8 mouse cellular contexts compared by ENCODE assay signal in the genomic region with DNA sequence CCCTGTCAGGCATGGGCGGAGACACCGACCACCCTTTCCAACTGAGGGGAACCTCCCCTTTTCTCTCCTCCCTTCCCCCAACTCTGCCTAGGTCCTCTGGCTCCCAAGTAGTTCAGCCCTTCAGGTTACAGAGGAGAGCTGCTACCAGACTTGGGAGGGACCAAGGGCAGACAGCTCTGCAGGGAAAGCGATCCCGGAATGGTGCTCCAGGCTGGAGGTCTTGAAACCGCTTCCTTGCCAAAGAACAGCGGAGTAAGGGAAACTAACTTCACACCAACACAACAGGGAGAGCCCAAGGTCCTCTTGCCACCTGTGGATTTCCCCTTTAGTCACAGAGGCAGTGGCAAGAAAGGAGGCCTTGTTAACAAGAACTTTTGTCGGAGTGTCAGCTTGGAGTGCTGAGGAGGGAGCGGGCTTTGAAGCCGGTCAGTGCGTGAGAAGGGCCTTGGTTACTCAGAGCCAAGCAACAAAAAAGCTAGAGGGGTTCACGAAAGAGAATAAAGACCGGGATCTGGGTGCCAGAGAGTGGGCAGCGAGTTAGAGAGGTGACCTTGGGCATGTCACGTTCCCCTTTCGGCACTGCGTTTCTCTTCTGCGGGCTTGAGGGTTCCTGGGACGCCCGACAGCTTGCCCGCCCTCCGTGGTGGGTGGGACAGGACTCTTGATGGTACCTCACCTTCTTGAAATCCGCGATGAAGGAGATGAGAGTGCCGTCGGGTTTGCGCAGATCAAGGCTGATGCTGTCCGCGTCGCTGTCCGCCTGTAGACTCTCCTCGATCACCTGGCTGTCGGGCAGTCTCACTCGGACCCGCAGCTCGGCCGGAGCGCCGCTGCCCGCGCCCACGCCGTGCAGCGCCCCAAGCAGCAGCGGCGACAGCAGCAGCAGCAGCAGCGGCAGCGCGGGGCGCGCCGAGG. TPM values are rescaled to one million over a fixed set of nuclear protein-coding genes. Genes with fewer than 3 reads are reported as not detected.
A peak's percentile ranks its signal among the peaks of the same experiment; 100 is the strongest.
DNase-seq lines count a peak whose midpoint lies in the region; ATAC-seq and TF ChIP-seq lines count a peak whose summit lies in the region.

No protein-coding gene starts in this region.

- H3K27me3 ChIP-seq in thymus, adult 2 months (ENCODE audit: control insufficient read depth, insufficient read depth, low read length): no peaks in the 10 kb centered on the region
- H3K27me3 ChIP-seq in kidney, embryonic 16.5 days (ENCODE audit: insufficient read depth, low read length): no peaks in the 10 kb centered on the region
- peaks cover 32% of the 10 kb centered on the region for H3K27me3 ChIP-seq in midbrain, embryonic 16.5 days (ENCODE audit: control insufficient read depth, insufficient read depth, low read depth, low read length)

- TF ChIP-seq CTCF in thymus, adult 2 months (IDR thresholded peaks at IDR 0.05; ENCODE audit: borderline replicate concordance, control insufficient read depth, extremely low read depth, insufficient read depth, low read length, poor library complexity): no peak; the same call in 1 of the 2 replicates

- peaks cover 43% of the 10 kb centered on the region for H3K4me1 ChIP-seq in thymus, adult 2 months (replicated peaks; ENCODE audit: control insufficient read depth, insufficient read depth, low read length)
- peaks cover 60% of the 10 kb centered on the region for H3K4me1 ChIP-seq in kidney, embryonic 16.5 days (ENCODE audit: insufficient read depth, low read length)
- H3K4me1 ChIP-seq in midbrain, embryonic 16.5 days (ENCODE audit: control insufficient read depth, insufficient read depth, low read length): peaks cover 8% of the 10 kb centered on the region; the same call in 1 of the 2 replicates

- H3K9me3 ChIP-seq in kidney, embryonic 16.5 days (ENCODE audit: low read length): no peaks in the 10 kb centered on the region
- no peaks in the 10 kb centered on the region for H3K9me3 ChIP-seq in midbrain, embryonic 16.5 days (replicated peaks; ENCODE audit: control insufficient read depth, low read length, poor library complexity, severe bottlenecking)

- ATAC-seq in erythroblast, adult 5-6 weeks (replicated peaks; ENCODE audit: low FRiP score, poor library complexity, severe bottlenecking): 0 out of 2 replicates have a peak, but pooled peaks have one; percentile 6
- ATAC-seq in kidney, embryonic 16.5 days (ENCODE audit: low FRiP score, low TSS enrichment): peak; percentile 19; the same call in 1 of the 2 replicates
- ATAC-seq in midbrain, embryonic 16.5 days: 0 out of 2 replicates have a peak, but pooled peaks have one; percentile 25

- intact Hi-C loops in left cerebral cortex, postnatal 25 days (cut with DNase I): no loop called here

- no peak overlapping the region for H3K27ac ChIP-seq in thymus, adult 2 months (ENCODE audit: control insufficient read depth, insufficient read depth, low read length)
- peak overlapping the region; percentile 94 for H3K27ac ChIP-seq in kidney, embryonic 16.5 days (ENCODE audit: low read length)
- H3K27ac ChIP-seq in midbrain, embryonic 16.5 days (ENCODE audit: low read length): no peak overlapping the region

- H3K36me3 ChIP-seq in thymus, adult 2 months (ENCODE audit: control insufficient read depth, insufficient read depth, low read length): no peaks in the 10 kb centered on the region
- H3K36me3 ChIP-seq in kidney, embryonic 16.5 days (ENCODE audit: insufficient read depth, low read length): no peaks in the 10 kb centered on the region
- H3K36me3 ChIP-seq in midbrain, embryonic 16.5 days (ENCODE audit: control insufficient read depth, insufficient read depth, low read length): no peaks in the 10 kb centered on the region

- TF ChIP-seq POLR2A in thymus, adult 2 months (IDR thresholded peaks at IDR 0.05; ENCODE audit: control insufficient read depth, extremely low read depth, insufficient read depth, low read length, poor library complexity): no peak

- H3K4me2 ChIP-seq in kidney, embryonic 16.5 days (replicated peaks; ENCODE audit: low read depth, low read length): peak overlapping the region; percentile 75
- peak overlapping the region; percentile 77 for H3K4me2 ChIP-seq in midbrain, embryonic 16.5 days (ENCODE audit: low read length)

- H3K9ac ChIP-seq in kidney, embryonic 16.5 days (replicated peaks; ENCODE audit: low read length): peak overlapping the region; percentile 89
- peak overlapping the region; percentile 57 for H3K9ac ChIP-seq in midbrain, embryonic 16.5 days (ENCODE audit: low read depth, low read length)

- no peak for DNase-seq in thymus, adult 2 months
- DNase-seq in thymus, postnatal 10 days (ENCODE audit: low spot score in 2 of 2): no peak
- DNase-seq in cerebellum, adult 18-20 months: no peak
- DNase-seq in gastrocnemius, postnatal 25 days: no peak
- no peak for DNase-seq in left cerebral cortex, postnatal 25 days (ENCODE audit: low spot score in 2 of 2)

- H3K4me3 ChIP-seq in thymus, adult 2 months (ENCODE audit: control insufficient read depth, insufficient read depth, low read length): peak overlapping the region; percentile 43
- H3K4me3 ChIP-seq in kidney, embryonic 16.5 days (ENCODE audit: low read length): peak overlapping the region; percentile 87
- H3K4me3 ChIP-seq in midbrain, embryonic 16.5 days (ENCODE audit: low read depth, low read length): peak overlapping the region; percentile 50

- 3% methylated on average over 51 of the region's 51 CpGs for WGBS in thymus, adult 2 months
- WGBS in kidney, embryonic 16.5 days: under 1% methylated on average over 39 of the region's 51 CpGs
- 3% methylated on average over 50 of the region's 51 CpGs for WGBS in midbrain, embryonic 16.5 days

RNA-seq across cellular contexts. Expression of a gene that starts 0.8 kb away (rescaled TPM):
- 10.2 and 10.8 TPM in 2 replicates for polyA plus RNA-seq in thymus, adult 2 months (2012; rRNA removed)
- total RNA-seq in erythroblast, adult 5-6 weeks (2015; ENCODE audit: low replicate concordance): 2.1 and 21.7 TPM in 2 replicates
- 1.8 and 3.7 TPM in 2 replicates for total RNA-seq in erythroblast, adult 5-6 weeks (2017; ENCODE audit: low replicate concordance)
- 46.6 and 63.8 TPM in 2 replicates for polyA plus RNA-seq in kidney, embryonic 16.5 days (2015; fragmentation: Nextera tagmentation; extraction: Ambion mirVana)
- polyA plus RNA-seq in midbrain, embryonic 16.5 days (2015; fragmentation: Nextera tagmentation; extraction: Ambion mirVana): 3.2 and 5.8 TPM in 2 replicates
- 10 to 100 TPM in 1 of 2 experiments, 1 to 10 TPM in 1; 8.6 to 10.6 TPM for total RNA-seq in gastrocnemius, postnatal 25 days (2021)
- 10 to 100 TPM; 12.6 to 13.2 TPM for total RNA-seq in left cerebral cortex, postnatal 25 days (2021)

RNA-seq across cellular contexts. Expression of a gene that starts 28.7 kb away (rescaled TPM):
- polyA plus RNA-seq in thymus, adult 2 months (2012; rRNA removed): 1.3 and 1.7 TPM in 2 replicates
- total RNA-seq in erythroblast, adult 5-6 weeks (2015; ENCODE audit: low replicate concordance): not detected in 2 replicates
- not detected in 2 replicates for total RNA-seq in erythroblast, adult 5-6 weeks (2017; ENCODE audit: low replicate concordance)
- 0.15 and 0.18 TPM in 2 replicates for polyA plus RNA-seq in kidney, embryonic 16.5 days (2015; fragmentation: Nextera tagmentation; extraction: Ambion mirVana)
- polyA plus RNA-seq in midbrain, embryonic 16.5 days (2015; fragmentation: Nextera tagmentation; extraction: Ambion mirVana): 0.07 TPM in 1 of 2 replicates, not detected in the other
- total RNA-seq in gastrocnemius, postnatal 25 days (2021): not detected
- total RNA-seq in left cerebral cortex, postnatal 25 days (2021): under 1 TPM in 1 of 2 experiments, not detected in 1; 0.30 TPM
